Mouse (Mus musculus) ovary, postnatal 14 days (tissue): ENCODE measurements around the gene Flrt1.
"Not testable (repeated sequence)": the region's sequence is repeated elsewhere in the genome, so short reads cannot be mapped to it uniquely, and the experiment has no call there.

Experiments
- DNase-seq: peaks from one replicate; pipeline ENCODE4 v3.0.0; 2022; ENCODE audit warnings: low spot score

The Flrt1 gene

GRCm38 (mm10) chr19:7102039-7102438 lies 3.5 kb downstream of the Flrt1 start:
- no peak for DNase-seq

GRCm38 (mm10) chr19:7099620-7100155 lies 5.8 kb downstream of the Flrt1 start:
- no peak for DNase-seq

GRCm38 (mm10) chr19:7092756-7093155 lies 12.8 kb downstream of the Flrt1 start:
- no peak for DNase-seq

GRCm38 (mm10) chr19:7091448-7092050 lies 14.0 kb downstream of the Flrt1 start:
- DNase-seq = no peak

GRCm38 (mm10) chr19:7090369-7091064 lies 15.0 kb downstream of the Flrt1 start:
- no peak for DNase-seq

GRCm38 (mm10) chr19:7089842-7090251 lies 15.7 kb downstream of the Flrt1 start:
- DNase-seq = no peak

GRCm38 (mm10) chr19:7089050-7089449 lies 16.5 kb downstream of the Flrt1 start:
- DNase-seq = no peak

GRCm38 (mm10) chr19:7088558-7088957 lies 17.0 kb downstream of the Flrt1 start:
- DNase-seq = no peak

- DNase-seq = no peak
These were observed 20.8 kb downstream of the Flrt1 start for GRCm38 (mm10) chr19:7084734-7085133.

- no peak for DNase-seq
These were observed 22.3 kb downstream of the Flrt1 start for GRCm38 (mm10) chr19:7083035-7083794.

- no peak for DNase-seq
These were observed 23.8 kb downstream of the Flrt1 start for GRCm38 (mm10) chr19:7081516-7082266.

GRCm38 (mm10) chr19:7078271-7078670 lies 27.3 kb downstream of the Flrt1 start:
- no peak for DNase-seq

- no peak for DNase-seq
These were observed 27.9 kb downstream of the Flrt1 start for GRCm38 (mm10) chr19:7077666-7078065.

- not testable (repeated sequence) for DNase-seq
These were observed 30.2 kb downstream of the Flrt1 start for GRCm38 (mm10) chr19:7075336-7075735.

- DNase-seq = no peak
These were observed 31.3 kb downstream of the Flrt1 start for GRCm38 (mm10) chr19:7073997-7074781.

GRCm38 (mm10) chr19:7072221-7072620 lies 33.3 kb downstream of the Flrt1 start:
- no peak for DNase-seq

- DNase-seq = no peak
These were observed 34.8 kb downstream of the Flrt1 start for GRCm38 (mm10) chr19:7070775-7071174.

GRCm38 (mm10) chr19:7069781-7070763 lies 35.5 kb downstream of the Flrt1 start:
- no peak for DNase-seq

- DNase-seq = no peak
These were observed 36.6 kb downstream of the Flrt1 start for GRCm38 (mm10) chr19:7068661-7069531.
